Mouse (Mus musculus): ENCODE measurements around the gene Hoxb2. TPM values are rescaled to one million over a fixed set of nuclear protein-coding genes. Genes with fewer than 3 reads are reported as not detected.

The Hoxb2 gene
- polyA plus RNA-seq, 1 experiment, result not detected

GRCm38 (mm10) chr11:96349491-96350340, 609 bp upstream of the Hoxb2 start:
- TF ChIP-seq GATA1 (IDR thresholded peaks at IDR 0.05; ENCODE audit: low read length), result no peak

- no peak for TF ChIP-seq GATA1 (IDR thresholded peaks at IDR 0.05; ENCODE audit: low read length)
Measured at GRCm38 (mm10) chr11:96350791-96351190, 466 bp downstream of the Hoxb2 start.

- no peak for TF ChIP-seq GATA1 (IDR thresholded peaks at IDR 0.05; ENCODE audit: low read length)
Measured at GRCm38 (mm10) chr11:96351312-96351711, 987 bp downstream of the Hoxb2 start.

- TF ChIP-seq GATA1 (IDR thresholded peaks at IDR 0.05; ENCODE audit: low read length), result no peak
Measured at GRCm38 (mm10) chr11:96351831-96352230, 1.5 kb downstream of the Hoxb2 start.

- TF ChIP-seq GATA1 (IDR thresholded peaks at IDR 0.05; ENCODE audit: low read length), result no peak
Measured at GRCm38 (mm10) chr11:96352691-96353521, 2.6 kb downstream of the Hoxb2 start.

GRCm38 (mm10) chr11:96353522-96353841, 3.2 kb downstream of the Hoxb2 start:
- TF ChIP-seq GATA1 (IDR thresholded peaks at IDR 0.05; ENCODE audit: low read length), result no peak

- TF ChIP-seq GATA1 (IDR thresholded peaks at IDR 0.05; ENCODE audit: low read length), result no peak
Measured at GRCm38 (mm10) chr11:96353939-96354338, 3.6 kb downstream of the Hoxb2 start.

- TF ChIP-seq GATA1 (IDR thresholded peaks at IDR 0.05; ENCODE audit: low read length), result no peak
Measured at GRCm38 (mm10) chr11:96354376-96354775, 4.1 kb downstream of the Hoxb2 start.

- no peak for TF ChIP-seq GATA1 (IDR thresholded peaks at IDR 0.05; ENCODE audit: low read length)
Measured at GRCm38 (mm10) chr11:96354801-96355311, 4.5 kb downstream of the Hoxb2 start.

GRCm38 (mm10) chr11:96363807-96364206, 13.5 kb downstream of the Hoxb2 start:
- no peak for TF ChIP-seq GATA1 (IDR thresholded peaks at IDR 0.05; ENCODE audit: low read length)

GRCm38 (mm10) chr11:96365441-96366091, 15.2 kb downstream of the Hoxb2 start, which contains the start of gene Hoxb1:
Gene Hoxb1 (plus strand): TSS chr11:96365752.
- TF ChIP-seq GATA1 (IDR thresholded peaks at IDR 0.05; ENCODE audit: low read length), result no peak

- TF ChIP-seq GATA1 (IDR thresholded peaks at IDR 0.05; ENCODE audit: low read length), result no peak
Measured at GRCm38 (mm10) chr11:96366092-96367041, 16.0 kb downstream of the Hoxb2 start.

- no peak for TF ChIP-seq GATA1 (IDR thresholded peaks at IDR 0.05; ENCODE audit: low read length)
Measured at GRCm38 (mm10) chr11:96367141-96367540, 16.8 kb downstream of the Hoxb2 start.

GRCm38 (mm10) chr11:96368686-96369085, 18.4 kb downstream of the Hoxb2 start:
- TF ChIP-seq GATA1 (IDR thresholded peaks at IDR 0.05; ENCODE audit: low read length), result no peak

- no peak for TF ChIP-seq GATA1 (IDR thresholded peaks at IDR 0.05; ENCODE audit: low read length)
Measured at GRCm38 (mm10) chr11:96369140-96369539, 18.8 kb downstream of the Hoxb2 start.
